Mouse (Mus musculus) olfactory bulb, adult 2 months (tissue): ENCODE data around the gene Chn2. TPM values are rescaled to one million over a fixed set of nuclear protein-coding genes. Genes with fewer than 3 reads are reported as not detected.

Experiments
- H3K27ac ChIP-seq: fragments of 200-500 bp; 2 replicates; pipeline ENCODE4 v1.5.1; 2012; ENCODE audit warnings: low read depth, low read length; ENCODE audit not compliant: insufficient read depth
- H3K4me1 ChIP-seq: fragments of 200-500 bp; 2 replicates; pipeline ENCODE4 v1.6.1; 2012; ENCODE audit warnings: low read length; ENCODE audit not compliant: control insufficient read depth, insufficient read depth
- H3K4me3 ChIP-seq: fragments of 200-500 bp; 2 replicates; pipeline ENCODE4 v1.5.1; 2012; ENCODE audit warnings: mild to moderate bottlenecking, low read depth, low read length, moderate library complexity; ENCODE audit not compliant: insufficient read depth
- CTCF ChIP-seq: fragments of 200-500 bp; IDR thresholded peaks from 2 replicates; pipeline ENCODE4 v1.5.1; 2012; ENCODE audit warnings: low read depth, mild to moderate bottlenecking, low read length, moderate library complexity; ENCODE audit not compliant: insufficient read depth
- POLR2A ChIP-seq: fragments of 200-500 bp; IDR thresholded peaks from 2 replicates; pipeline ENCODE4 v1.6.1; 2012; ENCODE audit warnings: mild to moderate bottlenecking, low read depth, low read length, moderate library complexity; ENCODE audit not compliant: insufficient read depth
- WGBS: fragments of 180-500 bp; shearing (Covaris S2); methylation state at CpG from one replicate; pipeline ENCODE4 v1.1.7; 2018; 5-methylcytosine and 5-hydroxymethylcytosine counted together
- polyA plus RNA-seq: library from polyadenylated mRNA; stranded (reverse); fragments of >200 nt; gene quantifications from 2 replicates; pipeline ENCODE4 v1.2.4, GENCODE M21; 2012; ENCODE audit warnings: low replicate concordance; ENCODE audit not compliant: missing spikeins, insufficient read depth, insufficient read length

The Chn2 gene
- polyA plus RNA-seq, 1 experiment, result not detected

DNA sequence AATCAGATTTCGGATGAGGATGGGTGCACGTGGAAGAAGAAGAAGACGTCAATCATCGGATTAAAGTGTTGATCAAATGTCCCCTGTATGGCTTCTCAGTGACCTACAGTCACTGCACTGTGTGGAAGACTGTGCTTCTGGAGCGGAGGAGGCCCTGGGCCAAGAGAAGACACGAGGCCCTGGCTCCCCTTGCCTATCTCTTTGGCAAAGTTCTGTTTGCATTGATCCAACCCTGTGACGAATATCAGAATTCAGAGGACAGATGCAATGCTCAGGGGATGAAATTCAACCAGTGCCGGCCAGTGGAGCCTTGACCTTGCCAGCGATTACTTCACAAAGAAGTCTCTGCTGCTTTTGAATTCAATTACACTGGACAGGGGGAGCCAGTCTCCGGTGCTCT, 217.0 kb downstream of the Chn2 start:
- 81% methylated on average over 10 of the region's 10 CpGs for WGBS
- TF ChIP-seq POLR2A, result no peak
- no peak for TF ChIP-seq CTCF

DNA sequence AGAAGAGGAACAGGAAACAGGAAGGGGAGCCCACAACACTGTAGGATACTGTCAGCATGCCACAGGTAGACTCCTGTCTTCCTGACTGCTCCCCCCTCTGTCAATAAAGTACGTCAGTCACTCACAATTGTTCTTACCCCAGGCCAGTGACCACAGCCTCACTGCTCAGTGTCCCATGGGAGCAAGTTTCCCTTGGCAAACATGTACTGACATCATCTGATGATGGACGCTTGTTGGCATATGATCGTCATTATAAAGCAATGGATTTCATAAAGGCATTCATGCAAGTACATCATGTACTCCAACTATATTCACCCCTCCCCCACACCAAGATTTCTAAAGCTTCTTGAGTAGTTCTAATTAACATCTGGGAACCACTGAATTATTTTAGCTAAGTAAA, 218.2 kb downstream of the Chn2 start:
- no peak overlapping the region for H3K4me3 ChIP-seq
- H3K4me1 ChIP-seq, result peaks cover 20% of the 10 kb centered on the region
- 91% methylated on average over 3 of the region's 3 CpGs for WGBS
- H3K27ac ChIP-seq, result no peak overlapping the region
- TF ChIP-seq POLR2A (no peak), CTCF (no peak)

More for the DNA sequence above, 217.0 kb downstream of the Chn2 start:
- Histone ChIP-seq H3K4me1 (peaks cover 20% of the 10 kb centered on the region), H3K27ac (no peak overlapping the region), H3K4me3 (no peak overlapping the region)

DNA sequence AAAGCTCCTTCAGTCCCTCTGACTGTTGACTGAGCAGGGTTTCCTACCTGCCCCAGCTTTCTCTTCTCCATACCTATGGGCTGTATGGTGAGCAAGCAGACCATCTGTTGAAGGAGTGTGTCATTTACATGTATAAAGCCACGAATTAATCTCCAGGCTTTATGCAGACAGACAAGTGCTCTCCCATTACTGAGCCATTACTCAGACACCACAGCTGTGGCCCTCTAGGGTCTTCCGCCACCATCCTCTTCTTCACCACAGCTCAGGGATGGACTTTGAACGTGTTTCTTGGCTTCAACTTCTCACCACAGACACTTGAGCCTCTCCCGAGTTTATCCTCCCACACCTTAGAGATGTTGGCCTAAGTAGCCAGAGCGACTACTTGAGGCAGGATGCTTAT, 219.1 kb downstream of the Chn2 start:
- Histone ChIP-seq H3K27ac (no peak overlapping the region), H3K4me1 (peaks cover 20% of the 10 kb centered on the region), H3K4me3 (no peak overlapping the region)
- no peak for TF ChIP-seq CTCF
- no peak for TF ChIP-seq POLR2A
- WGBS, result 92% methylated on average over 5 of the region's 5 CpGs

DNA sequence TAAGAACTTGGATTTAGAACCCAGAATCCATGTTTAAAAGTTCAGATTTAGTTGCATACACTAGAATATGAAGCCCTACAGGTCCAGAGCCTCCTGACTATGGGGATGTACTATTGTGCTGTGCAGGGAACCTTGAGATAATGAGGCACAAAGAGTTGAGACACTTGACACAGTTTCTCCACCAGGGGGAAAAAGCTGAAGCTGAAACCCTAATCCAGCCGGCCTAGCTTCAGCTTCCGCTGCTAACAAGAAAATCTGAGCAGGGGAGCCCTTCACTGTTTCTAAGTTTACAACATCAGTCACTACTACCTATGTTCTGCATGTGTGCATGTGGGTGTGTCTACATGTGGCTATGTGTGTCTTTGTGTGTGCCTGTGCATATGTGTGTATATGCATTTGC, 223.4 kb downstream of the Chn2 start:
- no peak overlapping the region for H3K27ac ChIP-seq
- no peak overlapping the region for H3K4me3 ChIP-seq
- WGBS, result 83% methylated on average over 2 of the region's 2 CpGs
- TF ChIP-seq CTCF (no peak), POLR2A (no peak)
- H3K4me1 ChIP-seq, result peaks cover 6% of the 10 kb centered on the region

DNA sequence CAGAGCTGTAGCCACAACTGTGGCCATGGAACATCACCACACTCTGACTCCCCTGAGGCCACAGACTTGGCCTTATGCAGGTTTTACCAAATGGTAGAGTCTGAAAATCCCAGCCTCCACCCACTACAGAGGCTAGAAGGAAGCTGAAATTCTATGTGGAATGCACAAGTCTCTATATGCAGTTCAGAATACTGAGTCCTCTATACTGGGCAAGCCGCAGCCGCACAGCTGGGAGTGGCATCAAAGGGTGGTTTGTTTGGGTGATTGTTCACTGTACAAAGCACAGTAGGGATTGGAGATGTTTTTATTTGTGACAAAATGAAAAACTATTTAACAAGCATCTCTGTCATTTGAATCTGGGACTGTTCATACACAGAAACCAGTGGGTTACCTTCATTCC, 224.5 kb downstream of the Chn2 start:
- peaks cover 2% of the 10 kb centered on the region for H3K4me1 ChIP-seq
- no peak overlapping the region for H3K27ac ChIP-seq
- H3K4me3 ChIP-seq, result no peak overlapping the region
- TF ChIP-seq POLR2A (no peak), CTCF (no peak)
- WGBS, result 73% methylated on average over 2 of the region's 2 CpGs

DNA sequence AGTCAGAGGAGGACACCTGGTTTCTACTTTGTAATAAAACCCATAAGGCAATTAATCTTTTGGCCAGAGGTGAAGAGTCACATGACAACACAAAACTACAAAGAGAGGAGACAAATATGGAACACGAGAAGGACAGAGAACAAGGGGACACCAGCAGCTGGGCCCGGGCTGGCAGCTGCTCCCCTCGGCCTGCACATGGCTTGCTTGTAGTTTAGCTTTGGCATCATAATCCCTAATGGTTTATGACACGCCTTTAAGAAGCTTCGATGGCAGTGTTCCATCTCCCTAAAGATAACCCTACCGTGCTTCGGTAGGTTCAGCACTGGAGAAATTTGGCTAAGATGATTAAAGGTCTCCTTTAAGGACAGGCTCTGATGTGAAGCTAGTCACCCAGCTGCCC, 225.2 kb downstream of the Chn2 start:
- no peaks in the 10 kb centered on the region for H3K4me1 ChIP-seq
- no peak for TF ChIP-seq CTCF
- TF ChIP-seq POLR2A, result no peak
- H3K4me3 ChIP-seq, result no peak overlapping the region
- WGBS, result 85% methylated on average over 7 of the region's 7 CpGs
- no peak overlapping the region for H3K27ac ChIP-seq

DNA sequence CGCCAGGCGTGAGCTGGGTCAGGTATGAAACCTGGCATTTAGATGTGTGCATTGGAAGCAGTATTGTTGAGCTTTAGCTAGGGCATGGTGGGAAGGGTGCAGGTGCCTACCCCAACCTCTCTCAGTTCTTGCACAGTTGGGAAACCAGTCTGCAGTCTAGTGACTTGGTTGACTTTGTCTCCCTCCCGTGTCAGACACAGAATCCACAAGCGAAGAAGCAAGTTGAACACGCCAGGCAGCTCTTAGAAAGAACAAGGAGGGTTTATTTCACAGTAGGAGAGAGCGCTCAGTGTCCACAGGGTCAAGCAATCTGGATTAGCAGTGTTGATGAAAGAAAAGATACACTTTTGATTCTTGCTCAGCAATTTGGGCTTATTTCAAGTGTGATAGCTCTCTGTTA, 226.0 kb downstream of the Chn2 start:
- Histone ChIP-seq H3K4me3 (no peak overlapping the region), H3K4me1 (no peaks in the 10 kb centered on the region), H3K27ac (no peak overlapping the region)
- TF ChIP-seq CTCF (no peak), POLR2A (no peak)
- WGBS, result 91% methylated on average over 6 of the region's 6 CpGs

DNA sequence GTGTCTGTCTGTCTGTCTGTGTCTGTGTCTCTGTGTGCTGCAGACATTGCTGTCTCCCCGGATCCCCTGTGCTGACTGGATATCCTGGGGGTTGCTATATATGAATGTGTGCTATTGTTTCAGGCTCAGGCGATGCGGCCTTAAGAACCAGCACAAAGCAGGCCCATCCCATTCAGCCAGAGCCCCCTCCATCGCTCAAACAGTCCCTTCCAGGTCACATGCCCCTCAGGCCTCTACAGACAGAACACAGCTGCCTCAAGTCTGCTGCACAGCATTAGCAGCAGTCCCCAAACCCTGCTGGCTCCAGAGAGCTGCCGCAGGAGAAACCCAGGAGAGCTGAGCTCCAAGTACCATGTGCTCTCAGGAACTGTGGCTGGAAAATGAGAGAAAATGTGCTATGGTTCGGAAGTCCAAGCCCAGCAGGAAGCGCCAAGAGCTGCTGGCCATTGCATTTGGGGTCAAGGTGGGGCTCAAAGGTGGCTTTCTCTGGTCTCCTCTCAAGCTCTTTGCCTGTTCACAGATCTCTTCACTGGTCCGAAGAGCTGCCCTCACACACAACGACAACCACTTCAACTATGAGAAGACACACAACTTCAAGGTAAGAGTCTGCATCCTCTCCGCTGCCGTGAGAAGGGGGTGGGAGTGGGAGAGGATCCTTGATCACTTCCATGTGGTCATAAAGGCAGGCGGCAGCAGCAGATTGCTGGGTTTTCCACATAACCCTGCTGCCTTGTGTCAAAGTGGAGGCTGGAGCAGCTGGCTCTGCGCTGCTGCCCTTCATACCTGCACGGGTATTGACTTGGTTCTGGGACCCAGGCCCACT, 233.4 kb downstream of the Chn2 start:
- H3K27ac ChIP-seq, result no peak overlapping the region
- TF ChIP-seq CTCF (no peak), POLR2A (no peak)
- WGBS, result 86% methylated on average over 14 of the region's 14 CpGs
- H3K4me1 ChIP-seq, result no peaks in the 10 kb centered on the region; the same call in 1 of the 2 replicates
- H3K4me3 ChIP-seq, result no peak overlapping the region

DNA sequence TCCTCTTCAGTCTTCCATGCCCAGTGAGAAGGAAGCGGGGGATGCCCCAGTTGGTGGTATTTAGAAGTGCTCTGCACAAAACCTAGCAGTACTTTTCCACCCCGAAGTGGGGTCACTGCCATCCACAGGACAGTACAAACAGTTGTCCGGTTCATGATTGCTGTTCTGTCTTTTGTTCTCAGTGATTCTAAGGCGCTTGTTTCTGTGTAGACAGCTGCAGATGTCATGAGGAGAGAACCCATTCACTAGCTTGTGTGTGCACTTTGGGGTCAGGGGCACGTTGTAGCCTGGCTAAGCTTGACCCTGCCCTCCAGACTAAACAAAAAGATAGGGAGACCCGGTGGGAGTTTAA, 234.0 kb downstream of the Chn2 start:
- H3K27ac ChIP-seq, result no peak overlapping the region
- H3K4me3 ChIP-seq, result no peak overlapping the region
- WGBS, result 83% methylated on average over 6 of the region's 6 CpGs
- TF ChIP-seq POLR2A, result no peak
- no peak for TF ChIP-seq CTCF
- no peaks in the 10 kb centered on the region; the same call in 1 of the 2 replicates for H3K4me1 ChIP-seq

DNA sequence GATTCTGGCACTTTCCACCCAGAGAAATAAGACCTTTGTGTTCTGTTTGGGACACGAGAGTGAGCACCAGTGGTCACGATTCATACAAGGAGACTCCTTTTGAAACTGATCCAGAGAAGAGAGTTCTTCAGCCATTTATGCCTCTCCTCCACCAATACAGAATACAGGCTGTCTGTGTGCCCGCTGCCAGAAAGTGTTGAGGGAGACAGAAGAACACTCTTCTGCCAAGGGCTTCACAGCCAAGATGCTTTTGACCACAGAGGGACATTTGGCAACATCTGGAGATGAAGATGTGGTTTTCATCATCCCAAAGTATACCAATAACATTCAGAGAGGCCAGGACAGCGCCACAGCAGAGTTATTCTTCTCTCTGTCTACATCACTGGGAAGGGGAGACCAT, 237.9 kb downstream of the Chn2 start:
- no peak for TF ChIP-seq CTCF
- TF ChIP-seq POLR2A, result no peak
- H3K4me1 ChIP-seq, result no peaks in the 10 kb centered on the region; the same call in 1 of the 2 replicates
- H3K27ac ChIP-seq, result no peak overlapping the region
- H3K4me3 ChIP-seq, result no peak overlapping the region
- 79% methylated on average over 4 of the region's 4 CpGs for WGBS
